Mouse (Mus musculus) large intestine, adult 2 months (tissue): ENCODE measurements at regions not wholly inside any gene's neighbourhood (a gene's known extent, or its start where the extent isn't known, plus 50 kb on each side); places are given as distances from the start of the nearest gene placed in this dataset.

Source experiments
- DNase-seq: peaks from one replicate; pipeline ENCODE4 v3.0.0-alpha.2; 2012; ENCODE audit warnings: low read depth, low spot score
- WGBS: fragments of 180-500 bp; shearing (Covaris S2); methylation state at CpG from one replicate; pipeline ENCODE4 v1.1.7; 2018; 5-methylcytosine and 5-hydroxymethylcytosine counted together

DNA sequence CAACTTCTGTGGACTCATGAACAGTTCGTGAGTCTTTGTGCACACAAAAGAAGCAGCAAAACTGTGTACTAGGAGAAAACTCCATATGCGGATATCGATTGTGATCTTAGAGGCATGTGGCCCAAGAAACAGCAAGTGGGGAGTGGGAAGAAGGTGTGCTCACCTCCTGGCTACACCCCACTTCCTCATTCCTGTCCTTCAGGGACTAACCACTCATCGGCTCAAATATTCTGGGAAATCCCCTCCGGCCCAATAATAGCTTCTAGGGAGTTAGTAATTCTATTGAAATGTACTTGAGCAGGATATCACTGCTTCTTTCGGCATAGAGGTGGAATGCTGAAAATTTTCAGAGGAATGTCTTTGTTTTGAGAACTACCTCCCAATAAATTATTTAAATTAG, 539.5 kb downstream of the Nfib start:
- WGBS = 62% methylated on average over 6 of the region's 6 CpGs
- no peak for DNase-seq

DNA sequence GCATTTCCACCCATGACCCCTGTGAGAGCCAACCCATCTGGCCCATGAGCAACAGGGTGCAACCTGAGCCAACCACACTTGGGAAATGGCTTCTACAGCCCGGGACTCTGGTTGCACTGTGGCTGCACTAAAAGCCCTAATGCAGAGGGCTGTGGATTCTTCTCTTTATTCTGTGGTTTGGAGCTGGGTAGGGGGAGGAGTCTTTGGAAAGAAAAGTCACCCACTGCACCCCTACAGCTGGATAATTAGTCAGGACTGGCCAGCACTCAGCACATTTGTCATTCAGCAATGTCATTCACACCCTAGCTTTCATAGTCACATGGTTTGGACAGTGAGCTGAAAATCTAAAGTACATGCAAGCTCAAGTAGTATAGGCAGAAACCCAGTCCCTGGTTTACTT, 541.5 kb downstream of the Nfib start:
- WGBS = 53% methylated on average over 1 of the region's 1 CpGs
- no peak for DNase-seq

DNA sequence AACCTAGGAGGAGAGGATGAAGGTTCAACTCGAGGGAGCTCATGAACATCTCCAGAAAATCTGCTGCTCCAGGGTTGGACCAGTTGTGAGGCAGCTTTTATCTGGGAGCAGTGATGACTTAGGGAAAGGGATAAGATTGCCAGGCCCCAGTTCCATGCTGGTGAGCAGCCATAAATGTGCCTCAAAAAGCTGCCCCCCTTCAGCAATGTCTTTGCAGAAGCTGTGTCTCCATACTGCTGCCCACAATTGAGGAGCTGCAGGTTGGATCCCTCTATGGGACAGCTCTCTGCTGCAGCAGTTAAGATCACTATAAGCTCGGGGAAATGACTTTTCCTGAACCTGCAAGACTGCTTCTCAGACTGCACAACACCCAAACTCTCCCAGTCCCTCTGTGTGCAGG, 543.7 kb downstream of the Nfib start:
- no peak for DNase-seq
- WGBS = 48% methylated on average over 2 of the region's 2 CpGs

DNA sequence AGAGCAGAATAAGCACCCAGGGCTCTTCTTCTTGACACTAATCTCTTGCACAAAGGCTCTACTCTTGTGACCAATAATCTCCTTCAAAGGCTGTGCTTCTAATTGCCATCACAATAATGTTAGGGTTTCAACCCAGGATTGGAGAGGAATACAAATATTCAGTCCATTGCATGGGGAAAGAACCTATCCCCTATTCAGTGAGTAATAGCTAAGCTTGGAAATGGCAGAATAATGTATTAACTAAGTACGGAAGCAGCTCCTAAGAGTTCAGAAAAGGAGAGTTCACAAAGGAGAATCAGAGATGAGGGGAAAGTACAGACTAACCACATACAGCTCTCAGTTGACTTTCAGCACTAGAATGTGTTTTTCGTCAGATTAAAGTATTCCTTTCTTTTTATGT, 544.3 kb downstream of the Nfib start:
- DNase-seq = no peak
- 97% methylated on average over 2 of the region's 2 CpGs for WGBS

DNA sequence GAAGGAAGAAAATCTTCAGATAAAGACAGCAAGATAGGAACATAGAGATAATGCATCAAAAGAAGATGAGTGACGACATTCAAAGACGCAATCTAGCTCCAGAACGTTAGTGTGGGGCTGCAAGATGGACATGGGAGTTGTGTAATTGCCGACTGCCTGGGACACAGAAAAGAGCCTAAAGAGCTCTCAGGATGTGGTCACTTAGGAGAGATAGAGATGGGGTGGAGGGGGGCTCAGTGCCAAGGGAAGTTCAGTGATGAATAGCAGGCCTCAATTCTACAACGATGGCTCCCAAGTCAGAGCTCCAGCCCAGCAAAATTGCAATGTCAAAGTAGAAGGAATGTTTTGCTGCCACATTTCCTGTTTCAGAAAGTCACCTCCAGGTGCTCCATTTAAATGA, 545.3 kb downstream of the Nfib start:
- no peak for DNase-seq
- 74% methylated on average over 5 of the region's 5 CpGs for WGBS

DNA sequence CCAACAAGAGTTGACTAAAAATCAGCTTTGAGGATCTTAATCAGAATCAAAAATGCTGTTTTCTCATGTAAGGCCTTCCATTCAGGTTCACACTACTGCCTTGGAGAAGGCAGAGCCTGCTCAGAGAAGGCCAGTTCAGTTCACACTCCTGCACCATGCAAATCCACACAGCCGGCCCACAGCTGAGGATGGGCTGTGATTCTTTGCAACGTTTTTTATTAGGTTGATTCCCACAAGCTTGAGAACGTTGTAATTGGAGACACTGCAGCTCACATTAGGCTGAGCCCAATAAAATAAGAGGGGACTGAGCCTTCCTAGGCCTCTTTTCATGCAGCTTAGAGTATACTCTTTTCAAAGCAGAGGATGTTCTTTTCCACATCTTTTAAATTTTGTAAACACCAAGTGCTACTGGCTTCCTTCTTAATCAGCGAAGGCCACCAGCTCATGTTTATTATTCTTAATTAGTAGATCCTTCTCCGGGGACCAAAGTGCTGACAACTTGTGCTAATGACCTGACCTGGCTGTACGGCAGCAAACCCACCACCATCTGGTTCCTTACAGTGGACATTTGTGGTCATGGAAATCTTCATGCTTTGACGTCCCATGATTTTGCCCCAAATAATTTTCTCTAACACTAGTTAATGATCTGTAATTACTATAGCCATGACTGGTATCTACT, 549.8 kb downstream of the Nfib start:
- 49% methylated on average over 7 of the region's 7 CpGs for WGBS
- no peak for DNase-seq

DNA sequence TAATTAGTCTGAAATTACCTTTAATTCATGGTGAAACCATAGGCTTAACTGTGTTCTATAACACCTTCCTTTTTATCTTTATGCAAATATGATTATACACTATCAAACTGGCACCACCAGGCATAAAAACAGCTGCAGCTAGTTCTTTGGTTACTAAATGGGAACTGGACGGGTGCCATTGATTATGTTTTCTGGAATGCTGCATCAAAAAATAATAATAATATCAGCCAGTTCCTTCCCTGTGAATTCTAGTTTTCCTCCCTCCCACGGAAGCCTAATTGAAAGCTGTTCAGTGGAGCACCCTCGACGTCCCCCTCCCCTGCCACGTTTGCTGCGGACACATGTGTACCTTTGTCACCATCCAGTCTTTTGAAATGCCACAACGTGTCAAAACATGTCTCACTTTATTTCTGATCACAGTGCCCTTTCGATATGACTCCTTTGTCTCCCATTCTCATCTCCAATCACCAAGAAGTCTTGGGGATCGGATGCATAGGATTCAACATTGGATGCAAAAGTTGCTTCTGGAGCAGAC, 551.5 kb downstream of the Nfib start:
- 82% methylated on average over 9 of the region's 9 CpGs for WGBS
- DNase-seq = no peak

DNA sequence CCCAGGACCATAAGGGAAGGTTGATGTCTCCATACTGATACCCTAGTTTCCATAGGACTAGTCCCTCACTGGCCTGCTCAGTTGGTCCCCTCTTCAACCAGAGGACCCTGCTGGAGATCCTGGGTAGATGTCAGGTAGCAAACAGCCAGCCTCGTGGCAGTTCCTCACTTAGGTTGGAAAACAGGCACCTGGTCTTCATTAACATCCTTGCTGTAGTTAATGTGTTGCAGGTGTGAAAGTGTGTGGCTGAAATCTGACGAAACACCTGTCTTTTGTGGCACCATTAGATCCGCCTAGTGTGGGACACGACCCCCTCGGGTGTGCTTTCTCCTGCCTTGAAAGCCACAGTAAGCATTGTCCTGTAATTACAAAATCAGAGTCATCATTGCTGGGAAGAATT, 551.9 kb downstream of the Nfib start:
- 63% methylated on average over 5 of the region's 5 CpGs for WGBS
- no peak for DNase-seq

DNA sequence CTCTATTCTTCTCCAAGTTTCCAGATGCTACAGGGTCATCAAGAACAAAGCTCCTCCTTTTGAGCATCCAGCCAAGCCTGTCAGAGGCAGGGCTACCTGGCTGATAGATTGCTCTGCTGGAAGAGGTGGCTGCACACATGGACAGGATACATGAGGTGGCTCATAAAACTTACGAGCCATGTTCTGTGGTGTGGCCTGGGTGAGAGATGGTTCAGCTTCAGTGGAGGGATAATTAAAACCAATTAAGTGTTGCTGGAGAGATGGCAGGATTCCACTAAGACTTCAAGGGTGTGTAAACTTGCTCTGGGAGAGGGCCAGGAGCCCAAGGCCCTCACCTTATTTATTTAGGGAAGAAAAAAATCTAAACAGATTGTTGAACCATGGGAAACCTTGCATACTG, 555.6 kb downstream of the Nfib start:
- DNase-seq = no peak
- 29% methylated on average over 1 of the region's 1 CpGs for WGBS

DNA sequence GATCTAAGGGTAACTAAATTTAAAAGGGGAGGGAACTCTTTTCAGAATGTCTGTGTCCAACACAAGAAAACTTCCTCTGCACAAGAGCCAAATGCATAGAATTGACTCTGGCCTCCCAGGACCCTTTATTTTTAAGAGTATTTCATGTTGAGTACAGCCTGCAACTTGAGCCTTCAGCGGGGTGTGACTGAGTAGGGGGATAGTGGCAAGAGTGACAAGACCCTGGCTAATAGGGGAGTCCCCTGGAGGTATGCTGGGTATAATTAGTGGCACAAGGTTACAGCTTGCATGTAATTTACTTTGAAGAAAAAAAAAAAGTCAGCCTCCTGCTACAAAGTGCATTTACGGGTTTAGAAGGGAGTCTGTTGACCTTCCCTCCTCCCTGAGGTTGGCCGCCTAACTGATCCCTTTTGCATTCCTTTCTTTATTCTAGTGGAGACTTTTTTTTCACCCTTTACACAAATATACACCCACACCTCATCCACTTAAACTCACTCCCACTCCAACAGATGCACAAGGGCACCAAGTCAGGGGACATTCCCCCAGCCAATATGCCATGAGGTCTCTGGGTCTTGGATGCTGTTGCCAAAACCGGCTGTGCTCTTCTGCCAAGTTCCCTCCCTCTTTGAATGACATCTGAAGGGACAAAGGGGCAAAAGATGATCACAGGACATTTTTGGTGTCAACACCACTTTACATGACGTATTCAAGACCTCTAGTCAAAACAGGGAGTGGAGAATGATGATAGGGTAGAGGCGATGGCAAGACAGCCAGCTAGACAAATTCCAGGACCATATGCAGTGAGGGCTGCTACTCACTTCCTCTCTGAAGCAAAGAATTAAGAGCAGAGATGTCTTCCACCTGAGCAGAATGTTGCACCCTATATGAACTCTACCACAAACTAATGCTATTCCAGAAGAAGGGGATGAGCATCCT, 557.2 kb downstream of the Nfib start:
- no peak for DNase-seq
- WGBS = 49% methylated on average over 6 of the region's 6 CpGs

DNA sequence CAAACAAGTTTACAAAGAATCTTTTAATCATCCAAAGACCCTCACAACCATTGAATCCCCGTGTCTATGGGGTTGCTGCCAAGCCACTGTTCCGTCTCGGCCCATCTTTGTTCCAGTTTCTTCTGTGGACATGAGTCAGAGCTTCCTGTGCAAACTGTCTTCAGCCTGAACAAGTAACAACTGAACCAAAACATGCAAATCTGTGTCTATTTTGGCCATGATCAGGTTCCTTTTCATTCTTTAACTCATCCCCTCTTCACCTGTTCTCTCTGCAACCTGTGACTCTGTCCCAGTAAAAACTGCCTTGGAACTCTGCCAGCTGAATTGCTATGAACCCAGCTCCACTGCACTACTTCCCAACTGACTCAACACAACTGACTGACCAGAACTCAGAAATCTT, 563.2 kb downstream of the Nfib start:
- 77% methylated on average over 3 of the region's 3 CpGs for WGBS

DNA sequence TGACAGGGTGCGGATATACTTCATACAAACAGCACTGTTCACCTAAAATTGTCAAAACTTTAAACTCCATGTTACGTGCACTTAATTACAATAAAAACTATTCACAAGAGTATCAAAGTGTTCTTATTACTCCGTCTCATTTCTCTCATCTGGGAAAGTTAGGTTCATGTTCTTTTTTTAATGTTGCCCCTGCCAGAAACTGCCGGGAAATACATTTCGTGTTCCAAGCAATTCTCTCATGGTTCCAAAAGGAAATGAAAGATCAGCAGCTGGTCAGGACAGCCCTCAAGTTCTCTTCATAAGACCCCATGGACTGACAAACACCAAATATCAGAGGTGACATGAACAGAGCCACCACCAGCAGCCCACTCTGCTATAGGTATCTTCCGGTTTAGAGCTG, 565.7 kb downstream of the Nfib start:
- no peak for DNase-seq
- WGBS = 89% methylated on average over 6 of the region's 6 CpGs

More for the DNA sequence above, 563.2 kb downstream of the Nfib start:
- no peak for DNase-seq

DNA sequence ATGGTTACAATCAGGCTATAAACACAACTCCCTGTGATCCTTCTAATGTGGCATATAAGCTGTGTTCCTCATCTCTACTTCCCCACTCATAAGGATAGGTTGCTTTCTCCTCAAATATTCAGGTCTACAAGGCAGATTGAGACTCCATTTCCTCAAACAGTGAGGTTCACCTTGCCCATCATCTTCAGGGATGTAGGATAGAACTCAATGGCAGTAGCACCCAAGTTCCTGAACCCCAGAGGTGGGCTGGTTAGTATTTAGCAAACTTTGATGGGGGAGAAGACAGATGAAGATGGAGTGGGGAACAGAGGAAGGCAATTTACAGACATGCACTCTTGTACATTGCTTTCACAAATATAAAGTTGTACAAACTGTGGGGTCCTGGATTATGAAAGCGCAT, 566.5 kb downstream of the Nfib start:
- WGBS = 100% methylated on average over 1 of the region's 1 CpGs
- no peak for DNase-seq

DNA sequence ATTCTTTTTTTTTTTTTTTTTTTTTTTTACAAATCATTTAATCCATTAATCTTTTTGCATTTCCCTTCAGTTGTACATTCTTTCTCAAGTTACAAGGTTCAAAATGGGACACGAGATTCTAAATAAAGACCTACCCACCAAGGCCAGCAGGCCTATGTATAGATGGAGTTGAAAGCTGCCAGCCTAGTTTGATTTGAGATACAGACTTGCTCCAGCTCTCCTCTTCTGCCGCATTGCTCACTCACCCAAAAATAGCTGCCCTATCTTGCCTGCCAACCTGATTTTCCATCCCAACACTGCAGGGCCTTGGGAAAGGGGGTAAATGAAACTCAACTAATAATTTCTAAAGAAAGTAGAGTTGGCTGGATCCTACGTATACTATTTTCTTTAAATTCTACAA, 572.7 kb downstream of the Nfib start:
- DNase-seq = no peak
- WGBS = 76% methylated on average over 3 of the region's 3 CpGs

DNA sequence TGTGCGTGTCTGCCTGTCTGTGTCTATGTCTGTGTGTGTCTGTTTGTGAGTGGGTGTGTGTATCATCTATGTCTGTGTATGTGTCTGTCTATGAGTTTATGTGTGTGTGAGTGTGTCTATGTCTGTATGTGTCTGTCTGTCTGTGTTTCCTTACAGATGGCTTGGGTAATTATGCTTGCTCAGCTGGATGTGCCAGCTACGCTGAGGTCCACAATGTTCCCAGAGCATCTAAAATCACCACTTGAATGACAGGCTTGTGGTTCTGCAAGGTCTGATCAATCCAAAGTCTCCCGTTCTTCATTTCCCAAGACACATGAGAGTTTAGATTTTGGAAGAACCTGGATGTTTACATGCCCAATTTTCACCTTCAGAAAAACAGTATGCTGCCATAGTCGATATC, 573.2 kb downstream of the Nfib start:
- no peak for DNase-seq
- WGBS = 87% methylated on average over 4 of the region's 4 CpGs

DNA sequence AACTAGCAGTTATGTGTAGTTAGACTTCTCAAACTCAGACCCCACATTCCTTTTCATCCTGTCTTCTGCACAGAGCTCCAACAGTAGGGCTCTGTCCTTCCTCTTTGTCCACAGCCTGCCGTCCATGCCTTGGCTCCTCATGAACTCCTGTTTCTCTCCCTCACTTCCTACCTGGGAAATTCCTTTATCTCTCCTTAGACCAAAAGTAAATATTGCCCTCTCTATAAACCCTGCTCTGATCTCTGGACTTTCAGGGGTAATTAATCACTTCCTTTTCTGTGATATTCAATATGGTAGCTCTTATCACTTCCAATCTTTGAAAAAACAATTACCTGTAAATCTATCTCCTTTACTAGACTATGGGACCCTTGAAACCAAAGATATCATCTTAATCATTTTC, 576.1 kb downstream of the Nfib start:
- DNase-seq = no peak
- 38% methylated on average over 1 of the region's 1 CpGs for WGBS

DNA sequence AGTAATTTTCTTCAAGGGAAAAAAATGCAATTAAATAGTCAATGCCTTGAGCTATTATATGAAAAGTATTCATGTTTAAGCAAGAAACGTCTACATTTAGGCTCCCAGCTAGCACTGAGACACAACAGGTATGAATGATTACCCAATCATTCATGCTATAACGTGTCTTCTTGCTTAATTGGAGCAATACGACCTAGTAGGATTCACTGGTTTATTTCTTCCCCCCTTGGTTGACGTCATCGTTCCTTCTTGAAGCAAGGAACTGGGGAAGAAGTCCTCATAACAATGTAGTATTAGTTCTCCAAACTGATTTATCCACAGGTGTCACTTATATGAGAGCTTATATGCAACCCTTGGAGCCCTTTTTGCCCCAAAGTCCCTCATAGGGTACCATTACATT, 581.8 kb downstream of the Nfib start:
- 78% methylated on average over 5 of the region's 5 CpGs for WGBS
- DNase-seq = no peak

DNA sequence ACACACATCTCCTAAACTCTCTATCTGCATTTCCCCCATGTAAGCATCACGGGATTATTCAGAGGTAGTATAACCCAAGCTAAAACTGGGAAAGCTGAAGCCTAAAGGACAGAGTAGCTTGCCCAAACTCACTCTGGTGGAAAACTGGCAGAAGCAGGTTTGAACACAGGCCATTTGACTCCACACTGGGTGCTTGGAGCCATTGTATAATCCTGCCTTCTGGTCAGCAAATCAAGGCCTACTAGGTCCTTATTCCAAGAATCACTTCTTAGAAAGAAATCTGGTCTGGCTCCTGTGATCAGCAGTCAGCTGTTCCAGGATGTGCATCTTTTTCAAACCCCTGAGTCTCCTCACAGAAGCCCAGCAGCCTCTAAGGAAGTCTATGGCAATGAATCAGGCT, 582.4 kb downstream of the Nfib start:
- WGBS = 93% methylated on average over 1 of the region's 1 CpGs
- no peak for DNase-seq

DNA sequence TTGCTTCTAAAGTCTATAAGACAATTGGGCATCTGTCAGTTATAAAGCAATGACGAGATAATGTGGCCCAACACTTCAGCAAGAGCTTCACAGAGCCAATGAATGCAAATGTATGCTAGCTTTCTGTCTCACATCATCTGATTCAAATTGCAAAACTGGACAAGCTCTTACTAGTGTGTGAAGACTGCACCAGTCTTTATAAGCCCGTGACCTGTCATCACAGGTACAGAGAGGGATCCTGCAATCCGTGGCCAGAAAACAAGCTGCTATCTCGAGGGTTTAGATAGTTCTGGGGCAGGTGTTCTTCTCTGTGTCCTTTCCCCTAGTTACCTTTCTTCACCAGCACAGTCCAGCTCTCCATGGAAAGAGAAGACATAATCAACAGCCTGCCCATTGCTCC, 584.8 kb downstream of the Nfib start:
- DNase-seq = no peak
- WGBS = 69% methylated on average over 4 of the region's 4 CpGs

DNA sequence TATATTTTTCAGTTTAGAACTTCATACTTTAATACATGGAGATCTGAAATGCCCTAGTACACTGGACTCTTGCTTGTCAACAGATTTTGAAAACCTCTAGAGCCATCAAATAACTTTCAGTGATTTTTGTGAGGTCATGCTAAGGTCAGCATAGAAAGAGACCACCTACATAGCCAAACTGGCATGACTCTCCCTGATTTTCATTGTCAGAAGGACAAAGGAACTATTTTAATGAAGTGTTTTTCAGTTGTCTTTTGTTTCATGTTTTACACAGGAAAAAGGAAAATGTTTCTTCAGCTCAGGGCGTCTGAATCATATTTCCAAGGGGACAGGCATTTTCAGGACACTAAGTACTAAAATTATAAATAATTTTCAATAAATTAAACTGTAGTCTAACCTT, 585.2 kb downstream of the Nfib start:
- WGBS = 48% methylated on average over 1 of the region's 1 CpGs
- no peak for DNase-seq

DNA sequence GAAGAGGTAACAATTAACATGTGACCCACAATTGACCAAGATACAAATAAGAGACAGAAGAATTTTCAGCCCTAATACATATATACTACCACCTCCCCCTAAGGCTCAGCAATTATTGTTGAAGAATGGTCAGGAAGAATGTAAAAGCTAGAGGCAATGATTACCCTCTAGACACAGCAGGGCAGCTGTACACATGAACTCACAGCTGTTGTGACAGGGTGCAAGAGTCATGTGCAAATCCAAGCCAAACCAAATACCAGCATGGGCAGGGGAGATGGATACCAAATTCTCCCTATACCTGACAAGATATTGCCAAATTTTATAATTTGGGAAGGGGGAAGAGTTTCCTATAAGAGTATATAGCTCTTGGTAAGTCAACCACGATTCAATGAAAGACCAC, 603.7 kb downstream of the Nfib start:
- DNase-seq = no peak
- WGBS = 85% methylated on average over 1 of the region's 1 CpGs
